Mouse (Mus musculus): ENCODE data around the gene Flt4.

The Flt4 gene

DNA sequence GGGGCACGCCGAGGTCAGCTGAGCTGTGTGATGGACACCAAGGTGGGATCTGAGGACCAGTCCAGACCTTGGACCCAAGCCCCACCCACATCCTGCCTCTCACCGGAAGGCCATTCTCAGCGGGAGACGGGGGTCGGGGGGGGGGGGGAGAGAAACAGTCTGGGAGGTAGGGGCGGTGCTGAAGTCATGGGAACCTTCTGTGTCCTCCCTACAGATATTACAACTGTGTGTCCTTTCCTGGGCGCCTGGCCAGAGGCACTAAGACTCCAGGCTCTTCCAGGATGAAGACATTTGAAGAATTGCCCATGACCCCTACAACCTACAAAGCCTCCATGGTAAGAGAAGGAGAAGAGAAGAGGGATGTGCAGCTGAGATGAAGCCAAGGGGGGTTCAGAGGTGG is 36.6 kb downstream of the Flt4 start:
- DNase-seq (ENCODE audit: low read depth, low spot score): no peak

- no peak for DNase-seq (ENCODE audit: low read depth, low spot score)
These were observed 41.3 kb downstream of the Flt4 start for GRCm38 (mm10) chr11:49650113-49650993.

- DNase-seq (ENCODE audit: low read depth, low spot score): peak; percentile 23
These were observed 42.1 kb downstream of the Flt4 start for GRCm38 (mm10) chr11:49650994-49651761.

DNA sequence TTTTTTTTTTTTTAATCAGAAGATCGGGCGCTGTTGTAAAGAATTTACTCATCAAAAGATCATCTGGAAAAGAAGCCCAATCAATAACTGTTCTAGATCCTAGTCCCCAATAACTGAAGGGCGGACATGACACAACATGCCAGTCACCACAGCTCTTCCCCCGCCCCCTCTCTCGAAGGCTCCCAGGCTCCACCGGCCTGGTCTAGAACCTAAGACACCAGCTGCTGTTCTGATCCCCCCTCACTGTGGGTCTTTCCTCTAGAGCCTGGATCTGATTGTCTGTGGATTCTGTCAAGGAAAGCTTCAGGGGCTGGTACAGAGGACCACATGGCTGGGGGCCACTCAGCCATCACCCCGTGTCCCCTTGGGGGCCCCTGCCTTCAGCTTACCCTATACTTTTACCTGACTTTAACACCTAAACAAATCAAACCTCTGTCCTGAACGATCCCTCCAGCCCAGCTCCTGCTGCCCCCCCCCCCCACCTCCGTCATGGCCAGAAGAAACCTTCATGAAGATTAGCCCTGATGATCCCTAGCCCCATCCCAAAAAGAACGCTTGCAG is 42.8 kb downstream of the Flt4 start:
- DNase-seq (ENCODE audit: low read depth, low spot score): no peak

DNA sequence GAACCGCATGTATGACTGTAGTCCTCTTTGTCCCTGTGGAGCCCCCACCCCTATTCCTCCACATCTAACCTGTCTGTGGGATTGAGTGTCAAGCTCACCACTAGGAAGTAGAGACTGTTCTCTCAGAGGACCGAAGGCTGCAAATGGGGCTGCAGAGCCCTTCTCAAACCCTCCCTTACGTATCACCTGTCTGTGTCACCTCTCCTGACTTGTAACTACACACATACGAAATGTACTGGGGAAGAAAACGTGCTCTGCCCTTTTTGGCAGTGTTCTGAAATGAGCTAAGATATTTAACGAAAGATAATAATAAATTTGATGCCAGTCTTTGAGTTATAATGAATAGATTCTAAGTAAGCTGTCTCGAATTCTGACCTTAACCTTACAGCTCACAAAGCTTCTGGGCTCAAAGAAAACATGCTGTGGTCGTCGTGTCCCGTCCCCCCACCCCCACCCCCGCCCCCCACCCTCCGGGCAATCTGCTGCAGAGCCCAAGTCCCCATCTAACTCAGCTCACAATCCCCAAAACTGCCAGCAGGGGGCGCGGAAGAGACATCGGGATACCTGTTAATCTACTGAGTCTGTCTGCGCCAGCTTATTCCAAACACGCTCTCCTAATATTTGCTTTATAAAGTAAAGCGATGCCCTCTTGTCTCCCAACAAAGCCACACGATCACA is 43.5 kb downstream of the Flt4 start:
- DNase-seq (ENCODE audit: low read depth, low spot score): peak; percentile 44

DNA sequence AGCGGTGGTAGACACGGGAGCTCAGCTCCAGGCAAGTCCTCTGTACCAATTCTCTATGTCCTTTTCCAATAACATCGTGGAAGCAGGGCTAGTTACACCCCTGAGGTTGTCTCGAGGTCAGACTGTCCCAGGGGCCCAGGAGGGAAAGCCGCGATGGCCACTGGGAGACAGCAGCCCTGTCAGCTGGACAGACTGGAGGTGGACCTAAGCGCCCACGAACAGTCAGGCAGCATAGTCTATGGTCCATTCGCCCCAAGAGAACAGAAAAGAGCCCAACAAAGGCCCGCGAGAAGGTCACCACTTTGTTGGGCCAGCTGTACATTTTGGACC is 44.0 kb downstream of the Flt4 start:
- no peak for DNase-seq (ENCODE audit: low read depth, low spot score)

DNA sequence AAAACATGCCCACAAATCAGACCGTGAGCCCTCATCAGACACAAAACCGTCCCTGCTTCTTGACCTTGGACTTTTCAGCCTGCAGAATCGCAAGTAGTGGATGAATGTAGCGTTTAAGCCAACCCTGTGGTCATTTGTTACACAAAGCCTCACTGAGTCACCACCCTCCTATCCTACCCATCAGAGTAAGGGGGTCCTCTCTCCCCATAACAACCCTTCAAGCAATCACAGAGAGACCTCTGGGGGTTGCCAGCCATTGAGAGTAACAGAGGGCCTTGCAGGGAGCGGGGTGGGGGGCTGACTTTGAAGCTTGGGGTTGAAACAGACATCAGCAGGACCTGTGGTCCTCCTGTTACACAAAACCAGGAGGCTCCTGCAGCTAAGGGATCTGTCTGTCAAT is 45.6 kb downstream of the Flt4 start:
- DNase-seq (ENCODE audit: low read depth, low spot score): no peak

GRCm38 (mm10) chr11:49655501-49655900 is 46.4 kb downstream of the Flt4 start:
- DNase-seq (ENCODE audit: low read depth, low spot score): no peak

- no peak for DNase-seq (ENCODE audit: low read depth, low spot score)
These were observed 49.0 kb downstream of the Flt4 start for GRCm38 (mm10) chr11:49658065-49658464.

DNA sequence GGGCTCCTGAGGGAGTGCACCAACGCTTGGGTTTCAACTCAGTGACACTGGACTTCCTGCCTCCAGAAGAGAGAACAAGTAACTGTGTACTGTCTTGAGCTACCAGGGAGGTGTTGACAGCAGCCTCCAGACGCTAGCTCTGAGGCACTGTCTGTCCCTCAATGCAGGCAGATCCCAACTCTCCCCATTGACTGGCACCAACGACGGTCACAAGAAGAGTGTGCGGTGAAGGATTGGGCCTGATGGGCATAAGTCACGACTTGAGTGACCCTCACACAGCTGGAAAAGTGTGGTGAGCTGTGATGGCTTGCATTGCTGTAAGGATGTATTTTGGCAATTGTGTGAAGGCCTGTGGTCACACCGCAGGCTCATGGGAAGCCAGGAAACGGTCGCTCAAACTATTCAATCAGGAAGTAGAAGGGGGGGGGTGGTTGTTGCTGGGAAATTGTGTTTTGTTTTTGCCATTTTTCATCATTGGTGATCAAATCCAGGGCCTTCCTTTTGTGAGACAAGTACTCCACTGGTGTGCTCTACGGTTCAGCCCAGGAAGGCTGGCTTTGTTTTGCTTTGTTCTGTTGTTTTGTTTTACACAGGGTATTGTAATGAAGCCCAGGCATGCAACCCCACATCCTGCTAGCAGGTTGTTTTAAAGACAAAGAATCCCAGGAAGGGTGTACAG is 49.9 kb downstream of the Flt4 start:
- DNase-seq (ENCODE audit: low read depth, low spot score): no peak

- no peak for DNase-seq (ENCODE audit: low read depth, low spot score)
These were observed 50.4 kb downstream of the Flt4 start for GRCm38 (mm10) chr11:49659470-49659799.

DNA sequence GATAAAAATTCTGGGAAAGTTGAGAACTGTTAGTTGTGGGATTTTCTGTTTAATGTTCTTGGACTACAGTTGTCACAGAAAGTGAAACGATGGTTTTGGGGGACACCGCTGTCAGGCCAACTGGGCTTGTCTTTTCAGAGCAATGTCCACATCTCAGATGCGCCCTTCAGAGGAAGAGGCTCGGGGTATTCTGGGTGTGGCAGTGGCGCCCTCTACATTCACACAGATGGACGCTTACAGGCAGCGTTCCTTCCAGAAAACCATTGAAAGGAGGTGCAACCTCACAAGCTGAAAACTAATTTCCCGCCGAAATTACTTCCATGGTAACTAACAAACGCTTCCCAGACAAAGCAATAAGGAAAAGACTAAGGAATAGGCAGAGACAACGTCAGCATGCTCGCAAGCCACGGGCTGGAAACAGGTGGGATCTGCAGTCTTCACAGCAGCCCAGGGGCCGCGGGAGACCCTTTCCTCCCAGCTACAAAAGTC is 53.3 kb downstream of the Flt4 start:
- DNase-seq (ENCODE audit: low read depth, low spot score): no peak

- no peak for DNase-seq (ENCODE audit: low read depth, low spot score)
These were observed 54.2 kb downstream of the Flt4 start, which contains the start of gene Scgb3a1 for GRCm38 (mm10) chr11:49663310-49663709. TSS of gene Scgb3a1 (plus strand) at chr11:49663610.

- DNase-seq (ENCODE audit: low read depth, low spot score): no peak
These were observed 55.4 kb downstream of the Flt4 start for GRCm38 (mm10) chr11:49664262-49665140.

DNA sequence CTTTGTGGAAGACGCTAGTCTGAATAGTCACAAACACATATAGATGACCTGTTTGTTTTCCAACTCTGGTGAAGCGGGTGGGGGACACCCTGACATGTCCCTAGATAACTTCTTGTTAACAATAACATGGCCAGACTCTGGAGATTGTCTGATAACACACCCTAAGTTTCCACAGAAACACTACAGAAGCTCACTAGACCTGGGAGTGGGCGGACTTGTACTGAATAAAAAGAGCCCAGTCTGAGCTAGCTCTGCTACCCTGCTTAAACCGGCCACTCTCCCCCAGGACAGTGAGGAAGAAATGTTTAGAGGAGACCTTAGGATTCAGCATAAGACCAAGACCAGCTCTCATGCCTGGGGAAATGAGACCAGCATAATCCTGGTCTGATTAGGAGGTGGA is 56.4 kb downstream of the Flt4 start:
- no peak for DNase-seq (ENCODE audit: low read depth, low spot score)

DNA sequence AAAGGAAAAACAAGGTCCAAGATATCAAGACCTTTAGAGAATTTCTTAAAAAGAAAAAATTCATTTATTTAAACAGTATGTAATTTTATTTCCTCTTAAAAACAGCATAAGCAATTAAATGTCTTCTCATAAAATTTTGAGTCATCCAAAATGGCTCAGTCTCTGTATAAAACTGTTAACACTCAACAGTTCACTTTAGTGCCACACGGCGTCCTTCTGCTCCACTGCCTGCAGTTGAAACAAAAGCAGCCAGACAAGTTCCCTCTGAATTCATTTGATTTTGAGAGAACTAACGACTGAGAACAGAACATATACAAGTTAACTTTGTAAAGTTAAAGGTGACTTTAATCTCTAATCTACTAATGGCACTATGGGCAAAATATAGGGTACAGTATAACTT is 64.4 kb downstream of the Flt4 start:
- no peak for DNase-seq (ENCODE audit: low read depth, low spot score)

DNA sequence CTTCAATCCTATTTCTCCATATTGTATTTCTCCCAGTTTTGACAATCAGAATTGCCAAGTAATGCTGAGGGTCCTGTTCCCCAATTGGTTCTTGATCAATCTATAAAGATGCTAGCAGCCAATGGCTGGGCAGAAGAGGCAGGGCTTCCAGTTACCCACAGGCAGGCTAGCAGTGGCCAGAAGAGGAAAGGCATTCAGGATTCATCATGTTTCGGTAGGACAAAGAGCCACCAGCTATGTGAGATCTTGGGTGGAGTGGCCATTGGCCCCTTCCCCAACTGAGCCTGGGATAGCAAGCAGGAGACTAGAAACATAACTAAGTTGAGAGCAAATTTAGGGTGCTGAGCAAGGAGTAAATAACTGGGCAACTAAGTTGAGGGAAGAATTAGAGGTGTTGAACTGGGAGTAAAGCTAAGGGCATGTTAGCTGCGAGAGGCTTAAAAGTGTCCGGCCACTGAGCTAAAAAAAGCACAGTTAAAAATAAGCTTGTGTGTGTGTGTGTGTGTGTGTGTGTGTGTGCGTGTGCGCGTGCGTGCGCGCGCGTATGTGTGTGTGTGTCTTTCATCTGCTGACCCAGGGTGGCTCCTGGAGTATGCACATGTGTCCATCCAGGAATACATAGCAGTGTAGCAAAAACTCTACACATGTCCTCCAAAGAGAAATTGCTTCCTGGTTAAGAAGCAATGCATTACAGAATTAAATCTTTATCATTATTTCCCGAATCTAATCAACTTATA is 75.3 kb downstream of the Flt4 start:
- DNase-seq (ENCODE audit: low read depth, low spot score): peak; percentile 58

DNA sequence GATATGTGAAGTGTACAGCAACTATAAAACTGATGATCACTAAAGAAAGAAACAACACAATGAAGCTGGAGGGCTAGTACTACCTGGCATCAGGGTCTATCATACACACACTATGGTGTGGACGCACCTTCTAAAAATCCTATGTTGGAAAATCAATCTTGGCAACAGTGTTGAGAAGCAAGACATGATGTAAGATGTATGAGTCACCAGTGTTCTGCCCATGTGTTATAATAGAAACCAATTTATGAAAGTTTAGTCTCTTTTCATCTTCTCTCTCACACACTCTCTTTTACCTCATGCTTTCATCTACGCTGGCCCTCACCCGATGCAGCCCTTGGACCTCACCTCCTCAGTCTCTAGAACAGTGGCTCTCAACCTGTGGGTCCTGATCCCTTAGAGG is 86.0 kb downstream of the Flt4 start:
- DNase-seq (ENCODE audit: low read depth, low spot score): no peak

- no peak for DNase-seq (ENCODE audit: low read depth, low spot score)
These were observed 86.6 kb downstream of the Flt4 start for GRCm38 (mm10) chr11:49695695-49696094.

DNA sequence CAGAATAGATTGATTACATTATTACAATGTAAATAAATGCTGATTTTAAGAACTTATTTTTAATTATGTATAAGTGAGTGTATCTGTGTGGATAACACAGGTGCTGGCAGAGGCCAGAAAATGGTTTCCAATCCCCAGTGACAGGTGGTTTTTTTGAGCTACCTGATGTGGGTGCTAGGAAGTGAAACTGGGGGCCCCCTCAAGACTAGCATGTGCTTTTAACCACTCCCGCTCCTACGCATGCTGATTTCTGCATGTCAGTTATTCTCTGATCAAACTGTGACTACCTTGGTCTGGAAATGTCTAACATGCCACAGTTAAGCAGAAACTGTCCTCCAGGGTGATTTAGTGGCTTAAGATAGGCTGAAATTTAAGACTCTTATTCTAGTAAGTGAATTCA is 87.4 kb downstream of the Flt4 start:
- DNase-seq (ENCODE audit: low read depth, low spot score): no peak
